Mouse (Mus musculus): ENCODE data around the gene Cdc37. TPM values are rescaled to one million over a fixed set of nuclear protein-coding genes. Genes with fewer than 3 reads are reported as not detected.
A peak's percentile ranks its signal among the peaks of the same experiment; 100 is the strongest.

The Cdc37 gene
- polyA plus RNA-seq, 1 experiment from 2014 or later: 256 TPM

DNA sequence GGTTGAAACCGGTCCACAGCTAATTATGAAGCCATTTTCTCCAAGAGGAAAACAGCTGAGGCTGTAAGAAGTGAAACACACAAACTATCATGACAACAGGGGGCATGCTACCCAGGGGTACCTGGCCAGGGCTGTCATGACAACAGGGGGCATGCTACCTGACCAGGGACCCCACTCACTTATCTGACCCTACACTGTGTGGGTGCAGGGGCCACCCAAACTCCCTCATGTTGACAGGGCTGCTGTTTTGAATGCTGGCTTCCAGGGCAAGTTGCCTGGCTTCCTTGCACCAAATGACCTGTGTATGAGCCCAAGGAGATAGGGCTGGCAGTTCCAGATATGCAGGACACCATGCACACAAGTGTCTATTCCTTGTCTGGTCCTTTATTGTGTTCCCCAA, 59.2 kb downstream of the Cdc37 start:
- H3K27ac ChIP-seq: no peak overlapping the region
- H3K27me3 ChIP-seq (ENCODE audit: insufficient read depth, low read length): no peaks in the 10 kb centered on the region
- H3K9ac ChIP-seq (ENCODE audit: low read depth, low read length): peak overlapping the region; percentile 78
- H3K4me3 ChIP-seq (replicated peaks; ENCODE audit: low read depth, low read length): peak overlapping the region; percentile 78
- peaks cover 8% of the 10 kb centered on the region; the same call in 1 of the 2 replicates for H3K4me1 ChIP-seq (replicated peaks; ENCODE audit: insufficient read depth, low read length)
- H3K9me3 ChIP-seq (replicated peaks; ENCODE audit: low read length): no peaks in the 10 kb centered on the region
- ATAC-seq (replicated peaks; ENCODE audit: low FRiP score, low read depth): no peak
- H3K4me2 ChIP-seq (ENCODE audit: low read length): peak overlapping the region; percentile 65
- no peak for DNase-seq (ENCODE audit: low spot score)
- 88% methylated on average over 1 of the region's 1 CpGs for WGBS
- peaks cover 32% of the 10 kb centered on the region for H3K36me3 ChIP-seq (ENCODE audit: insufficient read depth, low read length)
- TF ChIP-seq CTCF (IDR thresholded peaks at IDR 0.05; ENCODE audit: low read depth): no peak

DNA sequence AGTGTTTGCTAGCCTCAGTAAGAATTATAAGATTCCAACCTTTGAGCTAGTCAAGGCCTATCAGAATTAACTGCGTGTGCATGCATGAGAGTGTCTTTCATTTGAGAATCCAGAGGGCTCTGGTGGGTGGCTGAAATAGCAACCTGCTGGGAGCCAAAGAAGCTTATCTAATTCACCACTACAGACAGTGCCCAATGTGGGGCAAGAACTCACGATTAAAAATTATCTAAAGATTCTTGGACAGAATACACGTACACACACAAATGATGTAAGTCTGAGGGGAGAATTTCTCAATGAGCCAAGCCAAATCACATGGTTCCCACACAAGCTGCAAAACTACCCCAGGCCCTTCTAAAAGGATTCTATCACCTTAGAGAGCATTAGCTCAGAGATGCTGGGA, 66.5 kb downstream of the Cdc37 start:
- Histone ChIP-seq H3K36me3 (ENCODE audit: insufficient read depth, low read length) (peaks cover 85% of the 10 kb centered on the region), H3K27me3 (ENCODE audit: insufficient read depth, low read length) (no peaks in the 10 kb centered on the region), H3K9ac (ENCODE audit: low read depth, low read length) (no peak overlapping the region), H3K4me3 (replicated peaks; ENCODE audit: low read depth, low read length) (no peak overlapping the region), H3K9me3 (replicated peaks; ENCODE audit: low read length) (no peaks in the 10 kb centered on the region), H3K4me2 (ENCODE audit: low read length) (no peak overlapping the region), H3K4me1 (replicated peaks; ENCODE audit: insufficient read depth, low read length) (no peaks in the 10 kb centered on the region), H3K27ac (no peak overlapping the region)
- no peak for DNase-seq (ENCODE audit: low spot score)
- WGBS: 92% methylated on average over 3 of the region's 3 CpGs
- TF ChIP-seq CTCF (IDR thresholded peaks at IDR 0.05; ENCODE audit: low read depth): no peak
- ATAC-seq (replicated peaks; ENCODE audit: low FRiP score, low read depth): no peak

Other genes starting within 250 kb of the Cdc37 start
- 34.1 and 43.1 TPM in 2 replicates for gene Dnmt1, start 190.1 kb downstream of the Cdc37 start, polyA plus RNA-seq (2015; fragmentation: Nextera tagmentation; extraction: Ambion mirVana)
- 21.3 and 23.3 TPM in 2 replicates for gene S1pr2, start 173.2 kb downstream of the Cdc37 start, polyA plus RNA-seq (2015; fragmentation: Nextera tagmentation; extraction: Ambion mirVana)
- gene Mrpl4, start 147.2 kb downstream of the Cdc37 start, polyA plus RNA-seq (2015; fragmentation: Nextera tagmentation; extraction: Ambion mirVana): 155 and 158 TPM in 2 replicates
- gene Icam1, start 134.0 kb downstream of the Cdc37 start, polyA plus RNA-seq (2015; fragmentation: Nextera tagmentation; extraction: Ambion mirVana): 12.3 and 13.4 TPM in 2 replicates
- gene Icam4, start 120.6 kb downstream of the Cdc37 start, polyA plus RNA-seq (2015; fragmentation: Nextera tagmentation; extraction: Ambion mirVana): 0.26 and 0.50 TPM in 2 replicates
- gene Icam5, start 117.9 kb downstream of the Cdc37 start, polyA plus RNA-seq (2015; fragmentation: Nextera tagmentation; extraction: Ambion mirVana): 0.21 and 0.27 TPM in 2 replicates
- gene Zglp1, start 82.9 kb downstream of the Cdc37 start, polyA plus RNA-seq (2015; fragmentation: Nextera tagmentation; extraction: Ambion mirVana): 0.29 TPM in 1 of 2 replicates, not detected in the other
- 0.38 and 0.62 TPM in 2 replicates for gene Gm49373, start 76.9 kb downstream of the Cdc37 start, polyA plus RNA-seq (2015; fragmentation: Nextera tagmentation; extraction: Ambion mirVana)
- 61.5 and 63.9 TPM in 2 replicates for gene Fdx1l, start 76.4 kb downstream of the Cdc37 start, polyA plus RNA-seq (2015; fragmentation: Nextera tagmentation; extraction: Ambion mirVana)
- 0.80 and 0.91 TPM in 2 replicates for gene Gm38431, start 58.0 kb downstream of the Cdc37 start, polyA plus RNA-seq (2015; fragmentation: Nextera tagmentation; extraction: Ambion mirVana)
- gene Raver1, start 58.0 kb downstream of the Cdc37 start, polyA plus RNA-seq (2015; fragmentation: Nextera tagmentation; extraction: Ambion mirVana): 40.8 and 41.3 TPM in 2 replicates
- 8.6 and 9.4 TPM in 2 replicates for gene Tyk2, start 18.7 kb downstream of the Cdc37 start, polyA plus RNA-seq (2015; fragmentation: Nextera tagmentation; extraction: Ambion mirVana)
- 8.2 and 8.3 TPM in 2 replicates for gene Pde4a, start 15.7 kb upstream of the Cdc37 start, polyA plus RNA-seq (2015; fragmentation: Nextera tagmentation; extraction: Ambion mirVana)
- gene Keap1, start 89.4 kb upstream of the Cdc37 start, polyA plus RNA-seq (2015; fragmentation: Nextera tagmentation; extraction: Ambion mirVana): 49.3 and 50.8 TPM in 2 replicates
- gene S1pr5, start 98.5 kb upstream of the Cdc37 start, polyA plus RNA-seq (2015; fragmentation: Nextera tagmentation; extraction: Ambion mirVana): 0.11 TPM in 1 of 2 replicates, not detected in the other
- 51.7 and 52.9 TPM in 2 replicates for gene Atg4d, start 115.3 kb upstream of the Cdc37 start, polyA plus RNA-seq (2015; fragmentation: Nextera tagmentation; extraction: Ambion mirVana)
- 8.7 and 10.6 TPM in 2 replicates for gene Kri1, start 138.0 kb upstream of the Cdc37 start, polyA plus RNA-seq (2015; fragmentation: Nextera tagmentation; extraction: Ambion mirVana)
- 31.4 and 37.8 TPM in 2 replicates for gene Cdkn2d, start 141.4 kb upstream of the Cdc37 start, polyA plus RNA-seq (2015; fragmentation: Nextera tagmentation; extraction: Ambion mirVana)
- gene Ap1m2, start 162.4 kb upstream of the Cdc37 start, polyA plus RNA-seq (2015; fragmentation: Nextera tagmentation; extraction: Ambion mirVana): 57.3 and 63.0 TPM in 2 replicates
- gene Slc44a2, start 170.7 kb upstream of the Cdc37 start, polyA plus RNA-seq (2015; fragmentation: Nextera tagmentation; extraction: Ambion mirVana): 76.5 and 80.5 TPM in 2 replicates
- gene Ilf3, start 217.9 kb upstream of the Cdc37 start, polyA plus RNA-seq (2015; fragmentation: Nextera tagmentation; extraction: Ambion mirVana): 113 and 125 TPM in 2 replicates

All from kidney, postnatal 0 days (tissue).